Mouse (Mus musculus): ENCODE results near the gene Nhlrc1. TPM values are rescaled to one million over a fixed set of nuclear protein-coding genes. Genes with fewer than 3 reads are reported as not detected.

The Nhlrc1 gene
- total RNA-seq (2012; rRNA removed), result 2.2 and 3.6 TPM in 2 replicates

DNA sequence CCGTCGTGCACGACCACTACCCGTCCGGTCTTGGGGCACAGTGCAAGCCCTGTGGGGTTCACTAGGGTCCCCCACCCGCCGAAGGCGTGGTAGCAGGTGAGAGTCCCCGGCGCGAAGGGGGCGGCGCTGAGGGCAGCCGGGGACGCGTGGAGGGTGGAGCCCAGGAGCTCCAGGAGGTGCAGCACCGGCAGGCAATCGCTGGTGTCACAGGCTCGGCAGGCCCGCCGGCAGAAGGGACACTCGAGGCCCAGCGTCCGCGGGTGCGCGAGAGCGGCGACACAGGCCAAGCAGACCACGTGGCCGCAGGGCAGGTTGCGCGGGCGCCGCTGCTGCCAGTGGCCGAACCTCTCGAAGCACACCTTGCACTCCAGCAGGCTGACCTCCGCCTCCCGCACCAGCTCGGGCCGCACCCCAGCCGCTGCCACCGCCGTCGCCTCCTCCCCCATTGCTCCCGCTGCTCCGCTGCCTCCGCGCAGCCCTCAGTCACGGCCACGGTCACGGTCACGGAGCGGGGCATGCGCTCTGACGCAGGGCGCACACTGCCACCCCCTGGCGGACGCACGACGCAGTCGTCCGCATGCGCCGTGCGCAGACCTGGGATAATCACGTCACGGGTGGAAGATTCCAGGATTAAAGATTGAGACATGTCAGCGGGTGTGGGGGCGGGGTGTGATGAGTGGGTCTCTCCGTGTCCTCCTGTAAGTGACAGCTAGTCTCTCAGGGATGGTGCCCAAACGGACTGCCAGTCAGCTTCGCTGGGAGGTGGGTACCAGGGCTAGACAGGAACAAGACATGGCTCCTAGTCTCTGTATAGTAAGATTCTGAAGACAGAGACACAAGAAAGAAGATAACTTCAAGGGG is at the start of gene Nhlrc1:
Gene Nhlrc1 (minus strand): TSS at position 517 of the 861 bp plus-strand sequence.
- peak within 1 kb of the TSS; percentile 63 to 82 for H3K4me3 ChIP-seq (ENCODE audit: insufficient read depth in 1 of 2, low read depth in 1 of 2, low read length in 2 of 2, poor library complexity in 1 of 2, severe bottlenecking in 1 of 2)
- H3K9ac ChIP-seq (ENCODE audit: insufficient read depth, low read depth, low read length, poor library complexity, severe bottlenecking), result peak within 1 kb of the TSS; percentile 73
- in situ Hi-C loops (cut with MboI; ENCODE audit: low sequenced_read_pairs in 2 of 2, unreplicated experiment in 2 of 2), result loop anchor here (10.0 to 25.0 kb wide), 2 partner anchors 177 to 190 kb away; no protein-coding TSS in a partner anchor
- H3K27ac ChIP-seq (ENCODE audit: insufficient read depth, low read depth, low read length, poor library complexity, severe bottlenecking), result no peak within 1 kb of the TSS
- 0 out of 2 replicates have a peak, but pooled peaks cover 3% of the 10 kb centered on the region for H3K9me3 ChIP-seq (ENCODE audit: control insufficient read depth, insufficient read depth, low read depth, low read length)
- DNase-seq (ENCODE audit: low read depth, low spot score), result peak; percentile 39
- H3K4me1 ChIP-seq (ENCODE audit: control insufficient read depth in 2 of 2, insufficient read depth in 2 of 2, low read length in 2 of 2, poor library complexity in 1 of 2), result 0 out of 4 replicates have a peak, but pooled peaks cover 0 to 2% of the 10 kb centered on the region in 2 experiments
- peak; percentile 26; the same call in 1 of the 2 replicates for TF ChIP-seq HCFC1 (IDR thresholded peaks at IDR 0.05; ENCODE audit: borderline replicate concordance, insufficient read depth, low read length)
- TF ChIP-seq ZC3H11A (IDR thresholded peaks at IDR 0.05; ENCODE audit: borderline replicate concordance, low read depth, low read length), result 0 out of 2 replicates have a peak, but pooled peaks have one; percentile 21
- TF ChIP-seq MAFK (IDR thresholded peaks at IDR 0.05; ENCODE audit: insufficient read depth, low read depth, low read length), result no peak
- H3K36me3 ChIP-seq (ENCODE audit: control insufficient read depth, insufficient read depth, low read length, poor library complexity, severe bottlenecking), result no peaks in the 10 kb centered on the region

DNA sequence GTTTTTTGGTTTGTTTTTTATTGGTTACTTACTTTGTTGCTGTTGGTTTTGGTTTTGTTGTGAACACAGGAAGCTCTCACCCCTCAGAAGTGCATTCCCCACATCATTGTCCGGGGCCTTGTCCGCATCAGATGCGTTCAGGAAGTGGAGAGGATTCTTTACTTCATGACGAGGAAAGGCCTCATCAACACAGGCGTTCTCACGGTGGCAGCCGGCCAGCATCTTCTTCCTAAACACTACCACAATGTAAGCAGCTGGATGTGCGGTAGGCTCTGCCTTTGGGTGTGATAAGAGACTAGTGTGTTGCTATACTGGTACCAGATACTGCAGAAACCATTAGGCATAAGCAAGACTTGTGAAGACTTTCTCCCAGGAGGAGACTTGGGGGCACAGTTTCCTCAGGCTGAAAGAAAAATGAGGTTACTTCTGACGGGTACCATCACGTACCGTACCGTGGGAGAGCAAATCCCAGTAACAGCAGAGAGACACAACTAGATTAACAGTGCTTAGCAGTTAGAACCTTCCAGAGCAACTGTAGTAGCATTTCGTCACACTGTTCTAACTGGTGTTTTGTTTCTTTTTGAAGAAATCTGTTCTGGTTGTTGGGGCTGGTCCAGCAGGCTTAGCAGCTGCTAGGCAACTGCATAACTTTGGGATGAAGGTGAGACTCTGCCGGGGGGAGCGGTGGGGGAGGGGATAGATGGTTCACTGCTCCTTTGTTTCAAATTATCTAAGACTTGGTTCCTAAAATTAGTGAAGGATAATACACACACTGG is 49.5 kb upstream of the Nhlrc1 start:
- TF ChIP-seq ZC3H11A (IDR thresholded peaks at IDR 0.05; ENCODE audit: borderline replicate concordance, low read depth, low read length) (no peak), CHD2 (IDR thresholded peaks at IDR 0.05; ENCODE audit: low read depth, low read length) (no peak), ZNF384 (IDR thresholded peaks at IDR 0.05; ENCODE audit: low read depth, low read length) (no peak), MAFK (IDR thresholded peaks at IDR 0.05; ENCODE audit: insufficient read depth, low read depth, low read length) (no peak), HCFC1 (IDR thresholded peaks at IDR 0.05; ENCODE audit: borderline replicate concordance, insufficient read depth, low read length) (no peak)
- no peak for DNase-seq (ENCODE audit: low read depth, low spot score)
- H3K36me3 ChIP-seq (ENCODE audit: control insufficient read depth, insufficient read depth, low read length, poor library complexity, severe bottlenecking), result peaks cover 13% of the 10 kb centered on the region; the same call in 1 of the 2 replicates
- no peak overlapping the region for H3K27ac ChIP-seq (ENCODE audit: insufficient read depth, low read depth, low read length, poor library complexity, severe bottlenecking)
- in situ Hi-C loops (cut with MboI; ENCODE audit: low sequenced_read_pairs in 2 of 2, unreplicated experiment in 2 of 2), result no loop called here
- H3K4me3 ChIP-seq (ENCODE audit: insufficient read depth in 1 of 2, low read depth in 1 of 2, low read length in 2 of 2, poor library complexity in 1 of 2, severe bottlenecking in 1 of 2), result no peak overlapping the region
- no peaks in the 10 kb centered on the region for H3K9me3 ChIP-seq (ENCODE audit: control insufficient read depth, insufficient read depth, low read depth, low read length)
- no peak overlapping the region for H3K9ac ChIP-seq (ENCODE audit: insufficient read depth, low read depth, low read length, poor library complexity, severe bottlenecking)
- no peaks in the 10 kb centered on the region for H3K4me1 ChIP-seq (ENCODE audit: control insufficient read depth in 2 of 2, insufficient read depth in 2 of 2, low read length in 2 of 2, poor library complexity in 1 of 2)

DNA sequence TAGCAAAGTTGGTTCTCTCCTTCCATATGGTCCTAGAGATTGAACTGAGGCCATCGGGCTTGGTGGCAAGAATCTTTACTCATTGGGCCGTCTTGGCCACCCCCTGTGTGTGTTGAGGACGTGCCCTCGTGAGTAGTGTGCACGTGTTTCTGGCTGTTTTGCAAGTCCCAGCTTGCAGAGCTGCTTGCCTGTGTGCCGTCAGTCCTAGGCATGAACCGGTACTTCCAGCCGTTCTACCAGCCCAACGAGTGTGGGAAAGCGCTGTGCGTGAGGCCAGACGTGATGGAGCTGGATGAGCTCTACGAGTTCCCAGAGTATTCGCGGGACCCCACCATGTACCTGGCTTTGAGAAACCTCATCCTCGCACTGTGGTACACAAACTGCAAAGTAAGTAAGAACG is 48.1 kb upstream of the Nhlrc1 start:
- Histone ChIP-seq H3K9me3 (ENCODE audit: control insufficient read depth, insufficient read depth, low read depth, low read length) (no peaks in the 10 kb centered on the region), H3K27ac (ENCODE audit: insufficient read depth, low read depth, low read length, poor library complexity, severe bottlenecking) (no peak overlapping the region), H3K4me3 (ENCODE audit: insufficient read depth in 1 of 2, low read depth in 1 of 2, low read length in 2 of 2, poor library complexity in 1 of 2, severe bottlenecking in 1 of 2) (no peak overlapping the region), H3K36me3 (ENCODE audit: control insufficient read depth, insufficient read depth, low read length, poor library complexity, severe bottlenecking) (peaks cover 11% of the 10 kb centered on the region; the same call in 1 of the 2 replicates), H3K4me1 (ENCODE audit: control insufficient read depth in 2 of 2, insufficient read depth in 2 of 2, low read length in 2 of 2, poor library complexity in 1 of 2) (no peaks in the 10 kb centered on the region), H3K9ac (ENCODE audit: insufficient read depth, low read depth, low read length, poor library complexity, severe bottlenecking) (no peak overlapping the region)
- no peak for TF ChIP-seq MAFK (IDR thresholded peaks at IDR 0.05; ENCODE audit: insufficient read depth, low read depth, low read length)
- no peak for TF ChIP-seq CHD2 (IDR thresholded peaks at IDR 0.05; ENCODE audit: low read depth, low read length)
- no peak for TF ChIP-seq ZNF384 (IDR thresholded peaks at IDR 0.05; ENCODE audit: low read depth, low read length)
- no peak for TF ChIP-seq ZC3H11A (IDR thresholded peaks at IDR 0.05; ENCODE audit: borderline replicate concordance, low read depth, low read length)
- TF ChIP-seq HCFC1 (IDR thresholded peaks at IDR 0.05; ENCODE audit: borderline replicate concordance, insufficient read depth, low read length), result no peak
- in situ Hi-C loops (cut with MboI; ENCODE audit: low sequenced_read_pairs in 2 of 2, unreplicated experiment in 2 of 2), result no loop called here
- no peak for DNase-seq (ENCODE audit: low read depth, low spot score)

DNA sequence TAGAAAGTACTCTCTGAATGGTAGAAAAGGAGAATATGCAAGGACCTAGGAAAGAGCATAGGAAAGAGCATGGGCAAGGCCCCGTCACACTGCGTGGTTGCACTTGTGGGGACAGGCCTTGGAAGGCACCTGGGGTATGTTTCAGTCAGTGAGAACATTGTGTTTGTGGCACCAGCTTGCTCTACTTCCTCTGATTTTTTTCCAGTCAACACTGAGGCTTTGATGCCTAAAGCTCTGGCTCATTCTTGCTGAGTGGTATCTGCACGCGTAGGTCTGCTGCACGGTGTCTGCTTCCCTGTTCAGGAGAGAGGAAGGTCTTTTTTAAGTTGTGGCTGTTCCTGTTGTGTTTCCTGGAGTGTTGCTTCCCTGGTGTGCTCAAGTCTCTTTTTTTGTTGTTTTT is 42.1 kb upstream of the Nhlrc1 start:
- in situ Hi-C loops (cut with MboI; ENCODE audit: low sequenced_read_pairs in 2 of 2, unreplicated experiment in 2 of 2), result no loop called here
- no peaks in the 10 kb centered on the region for H3K9me3 ChIP-seq (ENCODE audit: control insufficient read depth, insufficient read depth, low read depth, low read length)
- no peak overlapping the region for H3K27ac ChIP-seq (ENCODE audit: insufficient read depth, low read depth, low read length, poor library complexity, severe bottlenecking)
- H3K36me3 ChIP-seq (ENCODE audit: control insufficient read depth, insufficient read depth, low read length, poor library complexity, severe bottlenecking), result peaks cover 5% of the 10 kb centered on the region; the same call in 1 of the 2 replicates
- peaks cover 0 to 2% of the 10 kb centered on the region in 2 experiments; a peak in 1 of 4 replicates for H3K4me1 ChIP-seq (ENCODE audit: control insufficient read depth in 2 of 2, insufficient read depth in 2 of 2, low read length in 2 of 2, poor library complexity in 1 of 2)
- H3K9ac ChIP-seq (ENCODE audit: insufficient read depth, low read depth, low read length, poor library complexity, severe bottlenecking), result no peak overlapping the region
- TF ChIP-seq HCFC1 (IDR thresholded peaks at IDR 0.05; ENCODE audit: borderline replicate concordance, insufficient read depth, low read length) (no peak), ZC3H11A (IDR thresholded peaks at IDR 0.05; ENCODE audit: borderline replicate concordance, low read depth, low read length) (no peak), CHD2 (IDR thresholded peaks at IDR 0.05; ENCODE audit: low read depth, low read length) (no peak), ZNF384 (IDR thresholded peaks at IDR 0.05; ENCODE audit: low read depth, low read length) (no peak), MAFK (IDR thresholded peaks at IDR 0.05; ENCODE audit: insufficient read depth, low read depth, low read length) (no peak)
- no peak overlapping the region for H3K4me3 ChIP-seq (ENCODE audit: insufficient read depth in 1 of 2, low read depth in 1 of 2, low read length in 2 of 2, poor library complexity in 1 of 2, severe bottlenecking in 1 of 2)
- no peak for DNase-seq (ENCODE audit: low read depth, low spot score)

All from ES-E14 (cell line).